Mouse (Mus musculus) thymus, postnatal 0 days (tissue): ENCODE measurements around the gene Cln3. TPM values are rescaled to one million over a fixed set of nuclear protein-coding genes. Genes with fewer than 3 reads are reported as not detected.

Experiments used
- DNase-seq: peaks from one replicate; pipeline ENCODE4 v3.0.0-alpha.2; 2015; ENCODE audit warnings: low spot score
- microRNA-seq: library from miRNA; unstranded; fragments of <30 nt; microRNA quantifications from one replicate; pipeline ENCODE4, GENCODE M21; 2016; ENCODE audit warnings: borderline number of aligned reads
- polyA plus RNA-seq: library from polyadenylated mRNA; unstranded; fragments of >200 nt; fragmentation: Nextera tagmentation; extraction: Ambion mirVana; gene quantifications from 2 replicates; pipeline ENCODE4 v1.2.1, GENCODE M21; 2015

Gene Cln3
- polyA plus RNA-seq, 1 experiment from 2014 or later, result 28.2 TPM

- no peak for DNase-seq
Measured at GRCm38 (mm10) chr7:126523316-126523715, 62.3 kb downstream of the Cln3 start.

Small RNAs within 50 kb of the gene (microRNA-seq; reads per million reads assigned to microRNA genes)
- not detected for gene Mir7059

Other genes starting within 250 kb of the Cln3 start
- gene Lat, start 216.2 kb downstream of the Cln3 start, polyA plus RNA-seq, result 890 and 915 TPM in 2 replicates
- 39.4 and 43.3 TPM in 2 replicates for gene Spns1, start 208.4 kb downstream of the Cln3 start, polyA plus RNA-seq
- 5.1 and 6.7 TPM in 2 replicates for gene Nfatc2ip, start 189.1 kb downstream of the Cln3 start, polyA plus RNA-seq
- 0.13 and 0.22 TPM in 2 replicates for gene Cd19, start 170.9 kb downstream of the Cln3 start, polyA plus RNA-seq
- gene Rabep2, start 157.1 kb downstream of the Cln3 start, polyA plus RNA-seq, result 22.2 and 22.7 TPM in 2 replicates
- gene Atp2a1, start 122.7 kb downstream of the Cln3 start, polyA plus RNA-seq, result 3.1 and 4.2 TPM in 2 replicates
- 37.8 and 38.6 TPM in 2 replicates for gene Sh2b1, start 110.4 kb downstream of the Cln3 start, polyA plus RNA-seq
- gene Tufm, start 98.5 kb downstream of the Cln3 start, polyA plus RNA-seq, result 95.4 and 104 TPM in 2 replicates
- 37.9 and 38.5 TPM in 2 replicates for gene Atxn2l, start 82.4 kb downstream of the Cln3 start, polyA plus RNA-seq
- 246 and 259 TPM in 2 replicates for gene Eif3c, start 19.4 kb downstream of the Cln3 start, polyA plus RNA-seq
- 1.2 TPM in 2 replicates for gene Apobr, start 875 bp downstream of the Cln3 start, polyA plus RNA-seq
- gene Il27, start 9.1 kb upstream of the Cln3 start, polyA plus RNA-seq, result 0.54 and 0.85 TPM in 2 replicates
- gene Nupr1, start 45.0 kb upstream of the Cln3 start, polyA plus RNA-seq, result 15.1 and 16.4 TPM in 2 replicates
- 62.2 and 72.9 TPM in 2 replicates for gene Sgf29, start 63.5 kb upstream of the Cln3 start, polyA plus RNA-seq
- gene Sult1a1, start 90.6 kb upstream of the Cln3 start, polyA plus RNA-seq, result 8.5 and 11.0 TPM in 2 replicates
- 154 and 155 TPM in 2 replicates for gene Bola2, start 109.6 kb upstream of the Cln3 start, polyA plus RNA-seq
- 6.0 and 7.6 TPM in 2 replicates for gene Slx1b, start 110.0 kb upstream of the Cln3 start, polyA plus RNA-seq
- gene Coro1a, start 122.0 kb upstream of the Cln3 start, polyA plus RNA-seq, result 1,525 and 1,527 TPM in 2 replicates
- gene Mapk3, start 173.8 kb upstream of the Cln3 start, polyA plus RNA-seq, result 35.6 and 37.4 TPM in 2 replicates
- gene Gdpd3, start 180.5 kb upstream of the Cln3 start, polyA plus RNA-seq, result 1.6 TPM in 2 replicates
- gene Ypel3, start 191.1 kb upstream of the Cln3 start, polyA plus RNA-seq, result 153 and 180 TPM in 2 replicates
- gene Tbx6, start 195.7 kb upstream of the Cln3 start, polyA plus RNA-seq, result 0.28 and 0.48 TPM in 2 replicates
- gene Ppp4c, start 206.7 kb upstream of the Cln3 start, polyA plus RNA-seq, result 306 TPM in 2 replicates
- gene Fam57b, start 211.9 kb upstream of the Cln3 start, polyA plus RNA-seq, result 0.19 and 0.20 TPM in 2 replicates
- not detected in 2 replicates for gene 4930451I11Rik, start 245.8 kb upstream of the Cln3 start, polyA plus RNA-seq